Mouse (Mus musculus) embryonic facial prominence, embryonic 11.5 days (tissue): ENCODE results near the gene Angptl4. TPM values are rescaled to one million over a fixed set of nuclear protein-coding genes. Genes with fewer than 3 reads are reported as not detected.

Source experiments
- ATAC-seq: fragments of 200-750 bp; cut with Nextera tagmentation; replicated peaks from 2 replicates; pipeline ENCODE4 v1.8.0; 2017; ENCODE audit warnings: low read depth; ENCODE audit not compliant: insufficient number of reproducible peaks, low FRiP score, low TSS enrichment
- DNase-seq: peaks from one replicate; pipeline ENCODE4 v3.0.0-alpha.2; 2015; ENCODE audit warnings: low spot score
- H3K27ac ChIP-seq: fragments of 300-500 bp; sonication (generic); replicated peaks from 2 replicates; pipeline ENCODE4 v1.5.1; 2014; ENCODE audit warnings: mild to moderate bottlenecking, low read depth, low read length, control low read depth
- H3K27me3 ChIP-seq: fragments of 300-500 bp; sonication (generic); 2 replicates; pipeline ENCODE4 v1.6.1; 2014; ENCODE audit warnings: mild to moderate bottlenecking, low read length, moderate library complexity, mixed read lengths; ENCODE audit not compliant: control insufficient read depth, insufficient read depth
- H3K36me3 ChIP-seq: fragments of 300-500 bp; sonication (generic); replicated peaks from 2 replicates; pipeline ENCODE4 v1.6.1; 2014; ENCODE audit warnings: low read depth, mild to moderate bottlenecking, low read length, moderate library complexity, mixed read lengths; ENCODE audit not compliant: control insufficient read depth, insufficient read depth
- H3K4me1 ChIP-seq: fragments of 300-500 bp; sonication (generic); 2 replicates; pipeline ENCODE4 v1.6.1; 2014; ENCODE audit warnings: low read length, mixed read lengths; ENCODE audit not compliant: control insufficient read depth, insufficient read depth
- H3K4me2 ChIP-seq: fragments of 300-500 bp; sonication (generic); 2 replicates; pipeline ENCODE4 v1.6.1; 2014; ENCODE audit warnings: low read depth, mild to moderate bottlenecking, control low read depth, low read length, moderate library complexity
- H3K4me3 ChIP-seq: fragments of 300-500 bp; sonication (generic); 2 replicates; pipeline ENCODE4 v1.5.1; 2014; ENCODE audit warnings: low read depth, low read length, control low read depth
- H3K9ac ChIP-seq: fragments of 300-500 bp; sonication (generic); replicated peaks from 2 replicates; pipeline ENCODE4 v1.6.1; 2014; ENCODE audit warnings: mild to moderate bottlenecking, control low read depth, low read length
- H3K9me3 ChIP-seq: fragments of 300-500 bp; sonication (generic); replicated peaks from 2 replicates; pipeline ENCODE4 v1.6.1; 2016; ENCODE audit warnings: mild to moderate bottlenecking, low read length, inconsistent platforms, mixed read lengths; ENCODE audit not compliant: control insufficient read depth
- WGBS: fragments of 180-500 bp; shearing (Covaris S2); extraction: QIAGEN DNeasy Blood & Tissue Kit; methylation state at CpG from one replicate; pipeline ENCODE4 v1.1.7; 2014; 5-methylcytosine and 5-hydroxymethylcytosine counted together
- polyA plus RNA-seq: library from polyadenylated mRNA; unstranded; fragments of >200 nt; fragmentation: Nextera tagmentation; extraction: Ambion mirVana; gene quantifications from 2 replicates; pipeline ENCODE4 v1.2.1, GENCODE M21; 2014

Gene Angptl4
- polyA plus RNA-seq, 1 experiment from 2014 or later: 44.5 TPM

GRCm38 (mm10) chr17:33728396-33728795 is 53.2 kb downstream of the Angptl4 start:
- ATAC-seq: no peak
- no peak overlapping the region for H3K4me3 ChIP-seq

More at GRCm38 (mm10) chr17:33728396-33728795, 53.2 kb downstream of the Angptl4 start:
- Histone ChIP-seq H3K27me3 (no peaks in the 10 kb centered on the region), H3K27ac (no peak overlapping the region), H3K36me3 (no peaks in the 10 kb centered on the region), H3K4me2 (no peak overlapping the region), H3K9me3 (no peaks in the 10 kb centered on the region), H3K9ac (no peak overlapping the region), H3K4me1 (no peaks in the 10 kb centered on the region)
- DNase-seq: no peak
- 78% methylated on average over 2 of the region's 2 CpGs for WGBS

Other genes with a start within 250 kb of the Angptl4 start
- gene Myo1f, start 226.1 kb downstream of the Angptl4 start, polyA plus RNA-seq: 1.6 and 2.2 TPM in 2 replicates
- 53.3 and 60.0 TPM in 2 replicates for gene Zfp414, start 152.7 kb downstream of the Angptl4 start, polyA plus RNA-seq
- 0.32 and 0.61 TPM in 2 replicates for gene Pram1, start 143.8 kb downstream of the Angptl4 start, polyA plus RNA-seq
- 613 and 725 TPM in 2 replicates for gene Hnrnpm, start 95.0 kb downstream of the Angptl4 start, polyA plus RNA-seq
- 30.0 and 32.7 TPM in 2 replicates for gene March2, start 63.2 kb downstream of the Angptl4 start, polyA plus RNA-seq
- 255 and 273 TPM in 2 replicates for gene Rab11b, start 21.3 kb downstream of the Angptl4 start, polyA plus RNA-seq
- gene Kank3, start 28.7 kb upstream of the Angptl4 start, polyA plus RNA-seq: 18.2 and 25.1 TPM in 2 replicates
- gene Rps28, start 42.7 kb upstream of the Angptl4 start, polyA plus RNA-seq: 824 and 897 TPM in 2 replicates
- 392 and 414 TPM in 2 replicates for gene Ndufa7, start 42.7 kb upstream of the Angptl4 start, polyA plus RNA-seq
- 76.2 and 80.9 TPM in 2 replicates for gene Cd320, start 61.3 kb upstream of the Angptl4 start, polyA plus RNA-seq
- not detected in 2 replicates for gene Gm7029, start 92.0 kb upstream of the Angptl4 start, polyA plus RNA-seq
- 9.4 and 13.4 TPM in 2 replicates for gene Kifc1, start 108.8 kb upstream of the Angptl4 start, polyA plus RNA-seq
- gene Platr17, start 123.3 kb upstream of the Angptl4 start, polyA plus RNA-seq: 0.36 TPM in 2 replicates
- gene Daxx, start 127.6 kb upstream of the Angptl4 start, polyA plus RNA-seq: 55.0 and 59.9 TPM in 2 replicates
- 11.3 and 12.8 TPM in 2 replicates for gene Tapbp, start 134.1 kb upstream of the Angptl4 start, polyA plus RNA-seq
- gene Zbtb22, start 134.1 kb upstream of the Angptl4 start, polyA plus RNA-seq: 7.3 and 8.4 TPM in 2 replicates
- 26.0 and 26.3 TPM in 2 replicates for gene Rgl2, start 147.7 kb upstream of the Angptl4 start, polyA plus RNA-seq
- gene Pfdn6, start 158.5 kb upstream of the Angptl4 start, polyA plus RNA-seq: 202 and 211 TPM in 2 replicates
- 25.2 and 28.6 TPM in 2 replicates for gene Wdr46, start 158.8 kb upstream of the Angptl4 start, polyA plus RNA-seq
- gene B3galt4, start 169.7 kb upstream of the Angptl4 start, polyA plus RNA-seq: 2.9 and 3.2 TPM in 2 replicates
- gene Vps52, start 174.0 kb upstream of the Angptl4 start, polyA plus RNA-seq: 26.9 and 27.7 TPM in 2 replicates
- 1,395 and 1,560 TPM in 2 replicates for gene Rps18, start 174.2 kb upstream of the Angptl4 start, polyA plus RNA-seq
- gene H2-K1, start 218.5 kb upstream of the Angptl4 start, polyA plus RNA-seq: 7.5 and 7.6 TPM in 2 replicates
- 3.8 and 6.6 TPM in 2 replicates for gene Ring1, start 242.8 kb upstream of the Angptl4 start, polyA plus RNA-seq
- 43.0 and 46.3 TPM in 2 replicates for gene H2-Ke6, start 246.2 kb upstream of the Angptl4 start, polyA plus RNA-seq
- 72.1 and 78.3 TPM in 2 replicates for gene Slc39a7, start 249.9 kb upstream of the Angptl4 start, polyA plus RNA-seq
- gene Rxrb, start 250.0 kb upstream of the Angptl4 start, polyA plus RNA-seq: 14.9 and 15.8 TPM in 2 replicates